ENCODE assay signal across 23 mouse cellular contexts in genomic region chr10:100264066-100264465, GRCm38 (mm10).
DNase-seq lines count a peak whose midpoint lies in the region; ATAC-seq lines count a peak whose summit lies in the region.
"Had no signal": no experiment of that assay in that cellular context is flagged by ENCODE, and none has a peak within 500 bp of the region (broad histone marks: within the 10 kb centered on the region; RNA-seq: fewer than 3 reads in every experiment).

No protein-coding gene starts in this region.

- H3K4me2 ChIP-seq in hindbrain, embryonic 16.5 days (ENCODE audit: low read length) = no peak overlapping the region
- H3K4me2 ChIP-seq: embryonic facial prominence, embryonic 15.5 days; heart, embryonic 15.5 days had no signal

- H3K27ac ChIP-seq in hindbrain, embryonic 16.5 days (ENCODE audit: low read depth, low read length) = no peak overlapping the region
- H3K27ac ChIP-seq: embryonic facial prominence, embryonic 15.5 days; gastrocnemius, adult 2 months; heart, embryonic 15.5 days; macrophage; midbrain, embryonic 10.5 days had no signal

- no peaks in the 10 kb centered on the region for H3K36me3 ChIP-seq in hindbrain, embryonic 16.5 days (ENCODE audit: control insufficient read depth, insufficient read depth, low read length)
- H3K36me3 ChIP-seq: embryonic facial prominence, embryonic 15.5 days; heart, embryonic 15.5 days; midbrain, embryonic 10.5 days had no signal

- H3K4me3 ChIP-seq in hindbrain, embryonic 16.5 days (ENCODE audit: low read length) = no peak overlapping the region
- H3K4me3 ChIP-seq: embryonic facial prominence, embryonic 15.5 days; gastrocnemius, adult 2 months; heart, embryonic 15.5 days; midbrain, embryonic 10.5 days; myocyte had no signal

- peak; percentile 3 for DNase-seq in adrenal gland, adult 2 months
- DNase-seq in adrenal gland, postnatal 36 days = no peak
- peak; percentile 32 for DNase-seq in 3T3-L1 (ENCODE audit: low read depth, low spot score)
- peak; percentile 5 for DNase-seq in embryo, embryonic 11.5 days (ENCODE audit: low read depth, low spot score)
- peak; percentile 60 for DNase-seq in hindlimb bud, embryonic 11.5 days (ENCODE audit: extremely low spot score, low read depth, low spot score)
- DNase-seq in frontal cortex, postnatal 10 days (ENCODE audit: low spot score in 2 of 2) = no peak
- DNase-seq: cerebellum, adult 18-20 months; cerebellum, postnatal 36 days; gastrocnemius, adult 2 months; heart, postnatal 36 days; kidney, adult 11 months; kidney, postnatal 14 days; thymus, adult 2 months; thymus, postnatal 4 days had no signal

- ATAC-seq in hindbrain, embryonic 16.5 days = no peak
- ATAC-seq in cerebellum, adult (ENCODE audit: insufficient number of reproducible peaks, low FRiP score, low TSS enrichment) = no peak
- ATAC-seq: forebrain, embryonic 16.5 days; midbrain, embryonic 16.5 days had no signal

- H3K9me3 ChIP-seq in hindbrain, embryonic 16.5 days (ENCODE audit: control insufficient read depth, low read length) = no peaks in the 10 kb centered on the region
- H3K9me3 ChIP-seq: embryonic facial prominence, embryonic 15.5 days; heart, embryonic 15.5 days; midbrain, embryonic 10.5 days had no signal

- 20% methylated on average over 2 of the region's 2 CpGs for WGBS in hindbrain, embryonic 16.5 days

- no peak overlapping the region for H3K9ac ChIP-seq in hindbrain, embryonic 16.5 days (ENCODE audit: low read depth, low read length)
- H3K9ac ChIP-seq: embryonic facial prominence, embryonic 15.5 days; heart, embryonic 15.5 days had no signal

- H3K4me1 ChIP-seq in hindbrain, embryonic 16.5 days (ENCODE audit: control insufficient read depth, insufficient read depth, low read depth, low read length) = no peaks in the 10 kb centered on the region
- H3K4me1 ChIP-seq: embryonic facial prominence, embryonic 15.5 days; heart, embryonic 15.5 days had no signal

- no peaks in the 10 kb centered on the region for H3K27me3 ChIP-seq in hindbrain, embryonic 16.5 days (replicated peaks; ENCODE audit: control insufficient read depth, insufficient read depth, low read length)
- H3K27me3 ChIP-seq: embryonic facial prominence, embryonic 15.5 days; heart, embryonic 15.5 days had no signal

Comparison
In these comparisons a context has a peak if more than half of its experiments do, and no peak if none do; other contexts are left out.
1. DNase-seq: peak in adrenal gland, adult 2 months (single experiment), 3T3-L1 (single experiment), embryo, embryonic 11.5 days (single experiment) and hindlimb bud, embryonic 11.5 days (single experiment); none in adrenal gland, postnatal 36 days (0 of 2) and frontal cortex, postnatal 10 days (0 of 2).